Mouse (Mus musculus): ENCODE data around the gene Rab44. TPM values are rescaled to one million over a fixed set of nuclear protein-coding genes. Genes with fewer than 3 reads are reported as not detected.
"Not testable (repeated sequence)": the region's sequence is repeated elsewhere in the genome, so short reads cannot be mapped to it uniquely, and the experiment has no call there.

Gene Rab44
- polyA plus RNA-seq (2012; rRNA removed) = 0.32 and 0.47 TPM in 2 replicates

- Histone ChIP-seq H3K27me3 (ENCODE audit: control insufficient read depth, insufficient read depth, low read length) (no peaks in the 10 kb centered on the region), H3K4me3 (replicated peaks; ENCODE audit: insufficient read depth, low read depth, low read length) (no peak within 1 kb of the TSS), H3K27ac (ENCODE audit: insufficient read depth, low read length) (no peak within 1 kb of the TSS), H3K4me1 (ENCODE audit: control insufficient read depth, insufficient read depth, low read length) (no peaks in the 10 kb centered on the region)
- peak in 1 of 2 experiments; percentile 1 for DNase-seq
- WGBS = 79% methylated on average over 13 of the region's 13 CpGs
- TF ChIP-seq CTCF (IDR thresholded peaks at IDR 0.05; ENCODE audit: borderline replicate concordance, insufficient read depth, low read depth, low read length) (no peak), POLR2A (IDR thresholded peaks at IDR 0.05; ENCODE audit: borderline replicate concordance, insufficient read depth, low read length) (no peak)
Measured at GRCm38 (mm10) chr17:29113591-29114352, at the start of gene Rab44. Gene Rab44 (plus strand): TSS chr17:29114145.

GRCm38 (mm10) chr17:29065245-29065940, 48.6 kb upstream of the Rab44 start:
- DNase-seq = no peak
- no peaks in the 10 kb centered on the region for H3K27me3 ChIP-seq (ENCODE audit: control insufficient read depth, insufficient read depth, low read length)
- TF ChIP-seq POLR2A (IDR thresholded peaks at IDR 0.05; ENCODE audit: borderline replicate concordance, insufficient read depth, low read length) (no peak), CTCF (IDR thresholded peaks at IDR 0.05; ENCODE audit: borderline replicate concordance, insufficient read depth, low read depth, low read length) (no peak)
- H3K4me3 ChIP-seq (replicated peaks; ENCODE audit: insufficient read depth, low read depth, low read length) = no peak overlapping the region
- no peak overlapping the region for H3K27ac ChIP-seq (ENCODE audit: insufficient read depth, low read length)
- WGBS = 96% methylated on average over 21 of the region's 21 CpGs
- peaks cover 19% of the 10 kb centered on the region for H3K4me1 ChIP-seq (ENCODE audit: control insufficient read depth, insufficient read depth, low read length)

GRCm38 (mm10) chr17:29065971-29066370, 48.0 kb upstream of the Rab44 start:
- WGBS = 96% methylated on average over 3 of the region's 3 CpGs
- no peak for TF ChIP-seq CTCF (IDR thresholded peaks at IDR 0.05; ENCODE audit: borderline replicate concordance, insufficient read depth, low read depth, low read length)
- no peak for TF ChIP-seq POLR2A (IDR thresholded peaks at IDR 0.05; ENCODE audit: borderline replicate concordance, insufficient read depth, low read length)
- Histone ChIP-seq H3K4me1 (ENCODE audit: control insufficient read depth, insufficient read depth, low read length) (peaks cover 19% of the 10 kb centered on the region), H3K4me3 (replicated peaks; ENCODE audit: insufficient read depth, low read depth, low read length) (no peak overlapping the region), H3K27me3 (ENCODE audit: control insufficient read depth, insufficient read depth, low read length) (no peaks in the 10 kb centered on the region), H3K27ac (ENCODE audit: insufficient read depth, low read length) (no peak overlapping the region)
- DNase-seq = no peak

- H3K4me1 ChIP-seq (ENCODE audit: control insufficient read depth, insufficient read depth, low read length) = peaks cover 16% of the 10 kb centered on the region
- H3K4me3 ChIP-seq (replicated peaks; ENCODE audit: insufficient read depth, low read depth, low read length); H3K27ac ChIP-seq (ENCODE audit: insufficient read depth, low read length); H3K27me3 ChIP-seq (ENCODE audit: control insufficient read depth, insufficient read depth, low read length); DNase-seq: not testable (repeated sequence)
- 63% methylated on average over 3 of the region's 3 CpGs for WGBS
Measured at GRCm38 (mm10) chr17:29067416-29067815, 46.5 kb upstream of the Rab44 start.

GRCm38 (mm10) chr17:29067847-29068246, 46.1 kb upstream of the Rab44 start:
- WGBS = 70% methylated on average over 5 of the region's 5 CpGs
- TF ChIP-seq POLR2A (IDR thresholded peaks at IDR 0.05; ENCODE audit: borderline replicate concordance, insufficient read depth, low read length) (no peak), CTCF (IDR thresholded peaks at IDR 0.05; ENCODE audit: borderline replicate concordance, insufficient read depth, low read depth, low read length) (no peak)
- Histone ChIP-seq H3K4me1 (ENCODE audit: control insufficient read depth, insufficient read depth, low read length) (peaks cover 12% of the 10 kb centered on the region), H3K27me3 (ENCODE audit: control insufficient read depth, insufficient read depth, low read length) (no peaks in the 10 kb centered on the region), H3K4me3 (replicated peaks; ENCODE audit: insufficient read depth, low read depth, low read length) (no peak overlapping the region), H3K27ac (ENCODE audit: insufficient read depth, low read length) (no peak overlapping the region)
- no peak for DNase-seq

GRCm38 (mm10) chr17:29069063-29069462, 44.9 kb upstream of the Rab44 start:
- TF ChIP-seq CTCF (IDR thresholded peaks at IDR 0.05; ENCODE audit: borderline replicate concordance, insufficient read depth, low read depth, low read length) (no peak), POLR2A (IDR thresholded peaks at IDR 0.05; ENCODE audit: borderline replicate concordance, insufficient read depth, low read length) (no peak)
- WGBS = 83% methylated on average over 10 of the region's 10 CpGs
- peaks cover 1% of the 10 kb centered on the region for H3K4me1 ChIP-seq (ENCODE audit: control insufficient read depth, insufficient read depth, low read length)
- no peaks in the 10 kb centered on the region for H3K27me3 ChIP-seq (ENCODE audit: control insufficient read depth, insufficient read depth, low read length)
- no peak overlapping the region for H3K4me3 ChIP-seq (replicated peaks; ENCODE audit: insufficient read depth, low read depth, low read length)
- DNase-seq = no peak
- H3K27ac ChIP-seq (ENCODE audit: insufficient read depth, low read length) = no peak overlapping the region

- 77% methylated on average over 5 of the region's 5 CpGs for WGBS
Measured at GRCm38 (mm10) chr17:29071820-29072219, 42.1 kb upstream of the Rab44 start.

More at GRCm38 (mm10) chr17:29071820-29072219, 42.1 kb upstream of the Rab44 start:
- no peak overlapping the region for H3K27ac ChIP-seq (ENCODE audit: insufficient read depth, low read length)
- no peaks in the 10 kb centered on the region for H3K4me1 ChIP-seq (ENCODE audit: control insufficient read depth, insufficient read depth, low read length)
- no peaks in the 10 kb centered on the region for H3K27me3 ChIP-seq (ENCODE audit: control insufficient read depth, insufficient read depth, low read length)
- H3K4me3 ChIP-seq (replicated peaks; ENCODE audit: insufficient read depth, low read depth, low read length) = no peak overlapping the region
- DNase-seq = no peak
- TF ChIP-seq CTCF (IDR thresholded peaks at IDR 0.05; ENCODE audit: borderline replicate concordance, insufficient read depth, low read depth, low read length) (no peak), POLR2A (IDR thresholded peaks at IDR 0.05; ENCODE audit: borderline replicate concordance, insufficient read depth, low read length) (no peak)

Data from cerebellum, adult 2 months (tissue).